Mouse (Mus musculus): ENCODE measurements around the gene Ccdc51.

Gene Ccdc51

DNA sequence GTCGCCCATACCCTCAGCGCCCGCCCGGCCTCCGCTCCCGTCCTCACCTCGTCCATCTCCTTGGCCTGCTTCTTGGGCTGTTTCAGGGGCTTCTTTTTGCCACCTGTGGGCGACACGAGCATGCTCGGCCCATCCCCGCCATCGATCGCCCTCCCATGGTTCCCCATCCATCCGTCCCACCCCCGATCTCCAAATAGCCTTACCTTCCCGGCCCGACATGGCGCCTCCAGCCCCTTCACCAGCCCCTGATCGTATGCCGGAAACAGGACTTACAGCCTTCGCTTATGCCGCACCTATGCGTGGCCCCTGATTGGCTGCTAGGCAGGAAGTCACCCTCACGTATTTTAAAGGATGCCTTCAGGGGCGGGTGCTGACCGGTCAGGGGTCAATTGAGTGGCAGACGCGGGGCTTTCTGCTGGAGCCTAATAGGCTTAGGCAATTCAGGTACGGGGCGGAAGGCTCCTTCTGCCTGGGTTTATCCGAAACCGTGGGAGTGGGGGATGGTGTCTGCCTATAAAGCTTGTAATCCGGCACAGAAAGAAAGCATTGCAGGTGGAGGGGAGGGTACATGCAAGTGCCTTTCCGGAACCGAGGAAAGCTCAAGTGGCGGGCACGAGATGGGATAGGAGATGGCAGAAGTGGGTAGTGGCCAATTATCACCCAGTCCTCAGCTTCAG is at the start of gene Ccdc51, which contains the start of gene Tma7:
TSS of gene Ccdc51 (plus strand) at position 370 of the 677 bp plus-strand sequence.
TSS of gene Tma7 (minus strand) at position 464 of the 677 bp plus-strand sequence.
- peak; percentile 91 for DNase-seq

DNA sequence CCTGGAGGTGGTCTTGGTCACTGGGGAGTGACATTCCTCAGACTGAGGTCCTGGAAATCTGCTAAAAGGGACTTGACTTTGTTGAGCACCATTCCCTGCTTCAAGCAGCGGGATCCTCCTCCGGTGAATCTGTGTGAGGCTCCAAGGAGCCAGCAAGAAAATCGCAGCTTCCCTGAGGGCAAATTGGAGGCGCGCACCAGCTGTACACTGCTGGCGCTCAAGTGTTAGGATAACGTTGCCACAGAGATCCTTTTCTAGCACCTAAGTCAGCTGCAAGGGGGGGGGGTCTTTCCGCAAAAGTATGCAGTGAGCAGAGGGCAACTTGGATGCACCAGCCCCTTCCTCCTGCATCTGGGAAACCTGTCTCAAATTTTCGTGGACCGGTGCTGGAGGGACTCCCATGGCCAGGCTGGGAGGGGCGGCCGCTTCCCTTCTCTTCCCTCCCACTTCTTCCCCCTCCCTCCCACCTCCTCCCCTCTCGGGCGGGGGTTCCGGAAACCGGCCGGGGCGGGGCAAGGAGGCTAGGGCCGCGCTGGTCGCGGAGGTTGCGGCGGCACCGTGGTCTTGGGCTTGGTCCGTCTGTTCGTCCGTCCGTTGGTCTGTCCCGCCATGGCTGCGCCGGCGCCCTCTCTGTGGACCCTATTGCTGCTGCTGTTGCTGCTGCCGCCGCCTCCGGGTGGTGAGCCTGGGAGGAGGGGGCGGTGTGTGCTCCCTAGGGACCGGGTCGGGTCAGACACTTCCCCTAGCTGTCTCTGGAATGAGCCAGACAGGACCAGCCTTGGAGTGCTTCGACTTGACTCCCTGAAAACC is 44.0 kb upstream of the Ccdc51 start, which contains the start of gene Shisa5:
TSS of gene Shisa5 (plus strand) at position 480 of the 810 bp plus-strand sequence.
- DNase-seq, result peak; percentile 71

GRCm38 (mm10) chr9:109038901-109039364 is 43.4 kb upstream of the Ccdc51 start:
- no peak for DNase-seq

DNA sequence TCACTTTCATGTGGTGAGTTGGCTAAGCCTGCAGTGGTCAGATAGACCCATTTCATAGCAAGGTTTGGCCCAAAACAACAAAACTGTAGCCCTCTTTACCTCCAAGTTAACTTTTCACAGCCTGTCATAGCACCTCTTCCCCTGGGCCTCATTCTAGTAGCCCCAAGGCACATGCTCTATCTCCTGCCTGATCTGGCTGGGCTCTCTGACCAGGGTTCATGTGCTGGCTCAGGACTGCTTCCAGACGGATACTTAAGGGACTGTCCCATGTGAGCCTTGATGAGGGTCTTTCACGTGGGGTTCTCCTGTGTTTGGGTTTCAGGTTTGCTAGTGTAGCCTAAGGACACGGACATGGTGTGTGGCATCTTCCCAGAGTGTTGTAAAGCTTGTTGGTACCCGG is 42.6 kb upstream of the Ccdc51 start:
- DNase-seq, result no peak

GRCm38 (mm10) chr9:109040216-109040615 is 42.1 kb upstream of the Ccdc51 start:
- no peak for DNase-seq

DNA sequence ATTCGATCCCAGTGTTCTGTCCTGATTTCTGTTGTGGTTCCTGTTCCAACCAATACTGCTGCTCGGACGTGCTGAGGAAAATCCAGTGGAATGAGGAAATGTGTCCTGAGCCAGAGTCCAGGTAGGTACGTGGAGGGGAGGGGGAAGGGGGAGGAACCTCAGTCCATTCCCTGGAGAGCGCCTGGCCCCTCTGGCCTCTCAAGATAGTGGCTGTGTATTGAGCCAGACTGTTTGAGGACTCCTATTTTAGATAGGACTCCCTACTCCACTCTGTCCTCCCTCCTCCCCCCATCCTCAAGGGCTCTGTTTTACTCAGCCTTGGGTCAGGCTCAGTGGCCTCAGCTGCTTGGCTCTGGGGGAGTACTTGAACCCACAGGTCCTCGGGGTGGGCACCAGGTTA is 41.4 kb upstream of the Ccdc51 start:
- no peak for DNase-seq

DNA sequence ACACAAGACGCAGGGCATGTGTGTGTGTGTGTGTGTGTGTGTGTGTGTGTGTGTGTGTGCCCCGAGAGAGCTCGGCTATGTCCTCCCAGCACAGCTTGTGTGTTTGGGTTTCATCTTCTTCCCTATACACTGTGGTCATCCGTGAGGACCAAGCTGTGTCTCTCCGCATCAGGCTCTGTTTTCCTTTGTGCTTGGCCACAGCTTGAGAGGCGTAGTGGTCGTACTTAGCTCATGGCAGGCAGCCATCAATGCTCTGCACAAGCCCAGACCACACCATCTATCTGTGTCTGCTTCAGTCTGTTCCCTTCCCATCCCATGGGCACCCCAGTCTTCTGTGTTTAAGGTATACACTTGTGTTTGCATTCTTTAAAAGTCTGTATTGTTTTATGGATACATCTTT is 40.9 kb upstream of the Ccdc51 start:
- no peak for DNase-seq

DNA sequence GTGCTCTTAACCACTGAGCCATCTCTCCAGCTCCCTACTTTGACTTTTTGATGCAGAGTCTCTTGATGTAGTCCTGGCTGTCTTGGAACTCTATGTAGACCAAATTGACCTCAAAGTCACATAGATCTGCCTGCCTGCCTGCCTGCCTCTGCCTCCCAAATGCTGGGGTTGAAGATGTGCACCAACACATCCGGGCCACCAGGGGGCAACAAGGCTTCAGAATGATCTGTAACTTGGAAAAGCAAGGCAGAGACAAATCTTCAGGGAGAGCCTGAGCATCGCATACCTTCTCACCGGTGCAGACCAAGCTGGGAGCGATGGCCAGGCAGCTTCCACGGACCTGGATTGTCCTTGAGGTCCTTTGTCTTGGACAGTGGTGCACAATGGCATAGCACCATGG is 36.0 kb upstream of the Ccdc51 start:
- peak; percentile 68 for DNase-seq

DNA sequence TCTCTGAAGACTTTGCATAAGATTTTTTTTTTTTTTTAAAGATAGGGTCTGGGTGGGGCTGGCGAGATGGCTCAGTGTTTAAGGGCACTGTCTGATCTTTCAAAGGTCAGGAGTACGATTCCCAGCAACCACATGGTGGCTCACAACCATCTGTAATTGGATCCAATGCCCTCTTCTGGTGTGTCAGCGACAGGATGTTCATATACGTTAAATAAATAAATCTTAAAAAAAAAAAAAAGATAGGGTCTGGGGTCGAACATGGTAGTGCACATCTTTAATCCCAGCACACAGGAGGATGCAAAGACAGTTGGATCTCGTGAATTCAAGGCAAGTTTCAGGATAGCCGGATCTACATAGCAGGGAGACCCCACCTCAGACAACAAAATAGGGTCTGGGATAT is 33.0 kb upstream of the Ccdc51 start:
- no peak for DNase-seq

DNA sequence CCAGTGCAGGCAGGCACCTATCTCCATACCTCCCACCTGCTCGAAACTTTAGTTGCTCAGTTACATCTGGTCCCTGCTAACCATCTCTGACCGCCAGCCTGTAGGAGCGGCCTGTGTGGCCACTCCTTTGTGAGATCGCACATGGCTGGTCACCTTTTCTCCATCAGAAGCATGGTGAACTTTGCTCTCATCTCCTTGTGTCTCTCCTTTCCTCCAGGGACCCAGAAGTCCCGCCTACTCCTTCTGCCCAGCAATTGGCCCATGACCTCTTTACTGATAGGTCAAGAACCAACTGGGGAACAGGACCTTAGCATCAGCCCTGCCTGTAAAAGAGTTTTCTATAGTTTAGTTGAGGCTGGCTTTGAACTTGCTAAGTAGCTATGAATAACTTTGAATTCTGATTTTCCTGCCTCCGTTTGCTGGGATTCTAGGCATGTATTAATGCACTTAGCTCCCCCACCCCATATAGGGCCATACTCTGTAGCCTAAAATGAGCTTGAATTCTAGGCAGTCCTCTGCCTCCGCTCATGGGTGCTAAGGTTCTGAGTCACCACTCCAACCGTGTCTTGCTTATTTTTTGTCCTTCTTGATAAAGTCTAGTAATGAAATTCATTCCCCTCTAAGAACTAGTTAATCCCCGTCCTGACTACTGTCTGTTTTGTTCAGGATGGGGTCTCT is 32.2 kb upstream of the Ccdc51 start:
- no peak for DNase-seq

DNA sequence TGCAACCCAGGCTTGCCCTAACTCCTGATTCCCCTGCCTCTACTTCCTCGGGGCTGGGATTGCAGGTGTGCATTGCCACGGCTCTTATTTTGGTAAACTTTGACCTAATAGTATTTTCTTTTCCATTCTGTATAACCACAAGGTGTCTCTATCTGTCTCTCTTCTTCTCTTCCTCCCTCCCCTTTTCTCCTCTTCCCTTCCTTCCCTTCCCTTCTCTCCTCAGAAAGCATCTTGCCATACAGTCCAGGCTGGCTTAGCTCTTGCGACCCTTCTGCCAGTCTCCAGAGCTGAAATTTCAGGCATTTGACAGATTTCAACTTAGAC is 31.7 kb upstream of the Ccdc51 start:
- no peak for DNase-seq

DNA sequence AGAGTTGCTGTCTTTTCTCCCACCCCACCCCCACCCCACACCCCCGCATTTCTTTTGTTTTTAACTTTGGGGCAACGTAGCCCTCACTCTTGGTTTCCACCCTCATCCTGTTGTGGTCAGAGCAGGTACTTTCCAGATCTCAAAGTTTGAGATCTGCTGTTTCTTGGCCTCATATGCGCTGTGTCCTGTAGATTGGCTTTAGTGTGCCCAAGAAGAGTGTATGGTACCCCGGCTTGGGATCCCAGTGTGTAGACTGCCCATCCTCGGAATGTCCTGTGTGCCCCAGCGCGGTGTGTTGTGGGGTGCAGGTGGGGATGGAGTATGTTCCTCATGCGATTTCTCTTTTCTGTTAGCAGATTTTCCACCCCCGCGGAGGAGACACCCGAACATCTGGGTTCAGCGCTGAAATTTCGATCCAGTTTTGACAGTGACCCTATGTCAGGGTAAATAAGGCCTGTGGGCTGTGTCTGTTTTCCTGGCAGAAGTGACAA is 31.2 kb upstream of the Ccdc51 start:
- DNase-seq, result no peak

GRCm38 (mm10) chr9:109051651-109052489 is 30.4 kb upstream of the Ccdc51 start:
- no peak for DNase-seq

DNA sequence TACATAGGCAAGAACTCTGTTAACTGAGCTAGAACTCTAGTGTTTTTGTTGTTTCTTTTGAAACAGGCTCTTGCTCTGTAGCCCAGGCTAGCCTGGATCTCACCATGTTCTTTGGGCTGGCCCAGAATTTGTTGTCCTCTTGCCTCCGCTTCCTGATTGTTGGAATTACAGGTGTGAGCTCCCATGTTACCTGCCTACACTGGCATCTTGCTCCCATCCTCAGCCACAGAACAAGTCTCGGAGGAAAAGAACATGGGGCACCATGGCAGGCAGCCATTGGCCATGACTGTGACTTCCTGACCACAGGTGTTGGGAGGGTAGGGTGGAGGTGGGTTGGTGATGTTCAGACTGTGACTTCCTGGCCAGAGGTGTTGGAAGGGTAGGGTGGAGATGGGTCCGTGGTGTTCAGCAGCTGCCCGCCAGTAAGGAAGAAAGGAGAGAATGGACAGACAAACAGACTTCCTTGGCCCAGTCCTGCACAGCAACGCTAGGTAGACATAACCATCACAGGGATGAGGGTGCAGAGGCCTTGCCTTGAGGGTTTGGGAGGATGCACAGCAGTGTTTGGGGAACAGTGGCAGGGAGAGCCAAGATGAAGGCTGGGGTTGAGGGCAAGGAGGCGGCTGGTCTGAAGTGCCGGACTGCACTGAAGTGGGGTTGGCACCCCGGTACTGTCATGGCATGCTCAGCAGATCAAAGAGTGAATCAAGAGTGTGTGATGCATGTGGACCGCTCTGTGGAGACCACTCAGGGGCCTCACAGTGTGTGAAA is 29.6 kb upstream of the Ccdc51 start:
- no peak for DNase-seq

- no peak for DNase-seq
These were observed 28.9 kb upstream of the Ccdc51 start for GRCm38 (mm10) chr9:109053366-109053765.

GRCm38 (mm10) chr9:109053851-109054250 is 28.4 kb upstream of the Ccdc51 start:
- no peak for DNase-seq

- DNase-seq, result peak; percentile 66
These were observed 27.6 kb upstream of the Ccdc51 start for GRCm38 (mm10) chr9:109054712-109055111.

DNA sequence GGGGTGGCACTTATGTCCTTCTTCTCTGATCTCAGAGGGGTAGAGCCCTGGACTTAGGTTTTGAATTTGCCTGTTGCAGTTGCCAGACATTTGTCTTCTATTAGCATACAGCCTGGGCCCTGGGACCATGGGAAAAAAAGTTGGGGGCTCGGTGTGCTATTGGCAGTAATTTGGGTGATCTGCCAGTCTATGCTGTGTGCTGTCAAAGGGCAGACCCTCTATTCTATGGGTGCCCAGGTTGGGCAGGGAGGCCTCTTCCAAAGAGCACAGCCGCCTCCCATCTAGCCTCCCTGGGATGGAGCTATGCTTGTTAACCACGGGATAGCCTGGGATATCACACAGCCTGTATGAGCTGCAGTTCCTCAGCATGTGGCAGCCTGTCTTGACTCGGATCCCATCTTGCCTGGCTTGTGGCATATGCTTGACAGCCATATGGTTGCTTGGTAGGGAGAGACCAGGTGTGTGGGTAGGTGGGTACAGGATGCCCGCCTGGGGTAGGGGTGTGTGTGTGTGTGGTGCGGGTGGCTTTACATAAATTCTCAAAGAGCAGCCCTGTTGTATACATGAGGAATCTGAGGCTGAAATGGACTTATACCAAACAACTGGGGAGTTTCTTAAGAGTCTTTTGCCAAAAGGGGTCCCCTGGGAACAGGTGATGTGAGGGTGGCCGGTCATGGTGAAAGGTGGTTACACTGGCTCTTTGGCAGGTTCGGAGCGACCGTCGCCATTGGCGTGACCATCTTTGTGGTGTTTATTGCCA is 26.8 kb upstream of the Ccdc51 start:
- DNase-seq, result no peak

DNA sequence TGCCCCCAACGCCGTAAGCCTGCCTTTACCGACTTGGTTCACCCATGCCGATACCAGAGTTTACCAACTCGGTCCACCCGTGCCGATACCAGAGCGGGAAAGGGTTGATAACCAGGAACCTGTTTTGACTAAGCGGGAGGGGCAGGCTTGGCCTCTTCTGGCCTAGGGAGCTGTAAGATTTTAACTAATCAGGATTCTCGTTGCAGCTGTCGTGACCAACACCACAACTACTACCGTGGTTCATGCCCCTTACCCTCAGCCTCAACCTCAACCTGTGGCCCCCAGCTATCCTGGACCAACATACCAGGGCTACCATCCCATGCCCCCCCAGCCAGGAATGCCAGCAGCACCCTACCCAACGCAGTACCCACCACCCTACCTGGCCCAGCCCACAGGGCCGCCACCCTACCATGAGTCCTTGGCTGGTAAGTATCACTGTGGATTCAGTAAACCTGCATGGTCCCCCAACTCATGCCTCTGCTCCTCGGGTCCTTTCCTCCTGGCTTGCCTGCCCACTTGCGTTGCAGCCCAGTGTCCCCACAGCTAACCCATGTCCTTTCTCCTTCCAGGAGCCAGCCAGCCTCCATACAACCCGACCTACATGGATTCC is 26.1 kb upstream of the Ccdc51 start:
- DNase-seq, result no peak

GRCm38 (mm10) chr9:109056916-109057315 is 25.4 kb upstream of the Ccdc51 start:
- DNase-seq, result no peak
